Mouse (Mus musculus): Measurements from ENCODE around the gene Desi2. TPM values are rescaled to one million over a fixed set of nuclear protein-coding genes. Genes with fewer than 3 reads are reported as not detected.
"Not testable (repeated sequence)": the region's sequence is repeated elsewhere in the genome, so short reads cannot be mapped to it uniquely, and the experiment has no call there.

Gene Desi2
- 10 to 100 TPM; 15.2 to 18.2 (median 17.6) TPM for total RNA-seq (2022)

DNA sequence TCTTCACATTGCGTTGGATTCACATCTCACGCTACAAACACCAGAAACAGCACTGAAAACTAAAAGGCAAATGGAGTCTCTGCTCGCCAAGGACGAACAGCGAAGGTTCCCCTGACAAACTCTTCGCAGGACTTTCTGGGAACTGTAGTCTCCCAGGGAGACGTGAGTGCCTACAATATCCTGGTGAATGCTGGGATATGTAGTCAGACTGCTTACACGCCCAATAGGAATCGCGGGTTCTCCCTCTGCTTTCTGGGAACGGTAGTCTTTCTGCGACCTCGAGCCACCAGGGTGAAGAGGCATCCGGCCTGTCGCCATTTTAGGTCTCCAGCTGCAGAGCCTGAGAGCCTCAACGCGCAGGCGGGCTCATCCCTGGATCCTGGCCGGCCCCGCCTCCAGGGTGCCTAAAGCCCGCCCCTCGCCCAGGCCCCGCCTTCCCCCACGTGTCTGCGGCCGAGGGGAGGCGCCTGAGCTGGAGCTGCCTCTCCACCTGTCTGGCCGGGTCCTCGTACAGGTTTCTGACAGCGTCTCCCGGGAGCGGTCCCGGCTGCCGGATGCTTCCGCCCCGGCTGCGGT lies at the start of gene Desi2:
TSS of gene Desi2 (plus strand) at position 202 of the 576 bp plus-strand sequence.
- DNase-seq (ENCODE audit: low spot score in 2 of 2), result peak; percentile 98 to 99

DNA sequence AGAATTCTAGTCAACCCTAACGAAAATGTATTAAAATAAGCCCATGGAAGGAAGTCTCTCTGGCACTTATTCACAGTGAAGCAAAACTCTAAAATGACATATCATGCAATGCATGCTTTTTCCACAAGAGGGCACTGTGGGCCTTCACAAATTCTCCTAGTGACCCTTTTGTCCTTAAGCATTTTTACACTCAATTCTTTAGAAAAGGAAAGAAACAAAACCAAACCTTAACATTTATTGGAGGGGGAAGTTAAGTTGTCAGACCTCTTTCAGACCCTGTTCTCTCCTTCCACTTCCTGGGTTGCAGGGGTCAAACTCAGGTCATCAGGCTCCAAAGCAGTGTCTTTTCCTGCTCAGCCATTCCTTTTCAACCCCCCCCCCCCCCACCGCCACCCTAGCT lies 40.7 kb upstream of the Desi2 start:
- peak; percentile 14 to 42 for DNase-seq (ENCODE audit: low spot score in 2 of 2)

DNA sequence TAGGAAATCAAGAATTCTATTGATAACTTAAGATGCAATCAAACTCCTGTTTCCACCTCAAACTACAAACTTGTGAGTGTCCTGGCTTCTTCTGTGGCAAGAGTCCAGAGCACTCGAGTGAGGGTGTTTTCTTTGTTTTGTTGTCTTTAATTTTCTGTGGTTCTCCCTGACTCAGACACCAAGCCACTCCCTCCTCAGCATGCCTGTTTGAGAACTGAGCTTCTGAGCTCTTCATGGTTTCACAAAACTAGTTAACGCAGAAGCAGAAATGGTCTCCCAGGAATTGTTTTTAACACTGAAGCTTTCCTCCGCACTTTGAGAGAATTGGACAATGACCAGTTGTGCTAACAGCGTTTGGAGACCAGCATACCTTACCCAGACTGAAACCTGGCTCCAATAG lies 40.3 kb upstream of the Desi2 start:
- DNase-seq (ENCODE audit: low spot score in 2 of 2), result not testable (repeated sequence)

DNA sequence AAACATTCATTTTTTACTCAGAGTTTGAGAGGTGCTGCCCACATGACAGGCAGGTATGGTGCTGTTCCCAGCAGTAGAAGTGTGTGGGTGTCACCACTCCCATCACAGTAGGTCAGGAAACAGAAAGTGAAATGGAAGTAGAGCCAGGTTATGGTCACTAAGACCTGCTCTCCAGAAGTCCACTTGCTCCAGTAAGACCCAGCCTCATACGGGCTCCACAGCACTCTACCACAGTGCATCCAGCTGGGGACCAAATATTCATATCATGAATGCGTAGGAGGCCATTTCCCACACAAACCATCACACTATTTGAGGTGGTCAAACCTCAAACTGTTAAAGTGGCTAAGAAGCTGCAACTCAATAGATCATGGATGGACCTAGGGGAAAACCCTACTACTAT lies 5.0 kb upstream of the Desi2 start:
- DNase-seq (ENCODE audit: low spot score in 2 of 2), result no peak

DNA sequence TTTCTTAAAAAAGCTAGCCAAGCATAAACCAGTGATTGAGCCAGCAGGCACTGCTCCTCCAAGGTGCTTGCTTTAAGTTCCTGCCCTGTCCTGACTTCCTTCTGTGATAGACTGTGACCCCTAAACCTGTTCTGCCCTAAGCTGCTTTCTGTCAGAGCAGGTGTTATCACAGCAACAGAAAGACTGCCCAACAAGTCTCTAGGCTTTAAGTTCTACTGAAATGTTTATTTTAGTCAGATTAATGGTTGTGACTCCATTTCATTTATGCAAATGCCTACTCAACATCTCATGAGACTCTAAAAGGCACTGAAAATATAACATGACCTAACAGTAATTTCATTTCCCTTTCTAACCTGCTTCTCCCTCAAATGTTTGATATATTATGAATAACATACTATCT lies 1.6 kb upstream of the Desi2 start:
- DNase-seq (ENCODE audit: low spot score in 2 of 2), result no peak

DNA sequence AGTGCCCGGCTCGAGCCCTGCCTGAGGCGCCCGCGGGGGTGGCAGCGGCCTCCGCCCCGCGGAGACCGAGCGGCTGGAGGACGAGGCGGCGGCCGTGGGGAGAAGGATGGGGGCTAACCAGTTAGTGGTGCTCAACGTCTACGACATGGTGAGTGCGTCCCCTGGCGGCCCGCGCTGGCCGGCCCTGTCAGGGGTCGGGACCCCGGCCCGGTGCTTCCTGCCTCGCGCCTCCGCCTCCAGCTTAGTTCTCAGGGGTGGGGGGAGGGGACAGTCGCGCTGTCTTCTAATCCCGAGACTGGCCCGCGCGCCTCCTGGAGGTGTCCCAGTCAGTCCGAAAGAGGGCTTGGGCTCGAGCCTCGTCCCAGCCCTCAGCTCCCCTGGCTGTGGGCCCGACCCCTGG lies 593 bp downstream of the Desi2 start:
- not testable (repeated sequence) for DNase-seq (ENCODE audit: low spot score in 2 of 2)

DNA sequence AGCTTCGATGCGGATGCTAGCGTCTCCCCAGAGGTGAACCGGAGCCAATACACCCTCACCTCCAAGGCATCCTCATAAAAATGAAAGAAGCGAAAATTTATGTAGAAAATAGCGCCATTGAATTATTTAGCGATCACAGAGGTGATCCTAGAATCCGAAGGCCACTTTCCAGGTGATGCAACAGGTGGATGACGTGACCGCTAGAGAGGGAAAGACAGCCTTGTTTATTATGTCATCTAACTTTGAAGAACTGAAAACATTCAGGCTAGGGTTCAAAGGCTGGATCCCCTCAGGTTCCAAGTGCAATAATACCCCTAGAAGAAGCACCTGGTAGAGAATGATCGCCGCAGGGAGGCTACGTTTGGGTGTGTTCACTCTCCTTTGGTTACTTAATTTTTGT lies 1.2 kb downstream of the Desi2 start:
- no peak for DNase-seq (ENCODE audit: low spot score in 2 of 2)

DNA sequence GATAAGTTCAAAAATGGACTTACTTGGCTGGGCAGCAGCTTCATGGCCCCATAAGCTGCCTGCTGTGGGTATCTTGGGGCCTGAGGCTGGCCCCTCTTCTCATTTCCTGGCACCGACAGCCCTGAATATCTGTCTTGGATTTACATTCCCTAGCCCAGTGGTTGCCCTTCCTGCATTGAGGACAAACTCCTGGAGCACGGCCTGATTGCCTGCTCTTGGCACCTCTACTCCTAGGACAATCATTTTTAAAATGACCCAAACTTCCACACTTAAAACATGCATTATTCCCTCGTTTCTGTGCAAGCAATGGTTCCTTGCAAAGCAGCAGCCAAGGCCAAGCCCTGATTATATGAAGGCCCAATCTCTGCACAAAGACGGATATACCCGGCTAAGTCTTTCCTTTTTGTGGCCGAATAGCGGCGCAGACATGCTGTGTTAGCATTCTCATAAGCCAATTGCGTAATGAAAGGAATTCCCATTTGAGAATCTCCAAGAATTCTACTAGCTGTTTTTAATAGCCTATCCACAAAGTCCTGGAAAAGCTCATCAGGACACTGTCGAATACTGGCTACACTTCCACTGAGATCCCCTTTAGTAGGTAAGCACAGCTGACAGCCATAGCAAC lies 18.6 kb downstream of the Desi2 start:
- DNase-seq (ENCODE audit: low spot score in 2 of 2), result no peak

DNA sequence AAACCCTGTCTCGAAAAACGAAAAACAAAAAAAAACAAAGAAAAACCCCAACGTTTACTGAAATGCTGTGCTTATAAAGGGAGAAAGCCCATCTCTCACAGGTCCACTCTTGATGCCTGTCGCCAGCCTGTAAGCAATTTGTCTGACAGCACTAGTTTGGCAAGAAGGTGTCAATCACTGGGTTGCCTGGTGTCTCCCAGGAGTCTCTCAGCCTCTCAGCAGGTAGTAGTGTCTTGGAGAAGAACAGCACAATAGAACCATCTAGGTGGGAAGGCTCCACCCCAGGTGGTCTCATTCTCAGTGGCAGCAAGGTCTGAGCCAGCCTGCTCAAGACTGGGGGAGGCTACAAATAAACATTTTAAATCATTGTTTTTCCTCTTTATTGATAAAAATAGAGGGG lies 20.6 kb downstream of the Desi2 start:
- not testable (repeated sequence) for DNase-seq (ENCODE audit: low spot score in 2 of 2)

DNA sequence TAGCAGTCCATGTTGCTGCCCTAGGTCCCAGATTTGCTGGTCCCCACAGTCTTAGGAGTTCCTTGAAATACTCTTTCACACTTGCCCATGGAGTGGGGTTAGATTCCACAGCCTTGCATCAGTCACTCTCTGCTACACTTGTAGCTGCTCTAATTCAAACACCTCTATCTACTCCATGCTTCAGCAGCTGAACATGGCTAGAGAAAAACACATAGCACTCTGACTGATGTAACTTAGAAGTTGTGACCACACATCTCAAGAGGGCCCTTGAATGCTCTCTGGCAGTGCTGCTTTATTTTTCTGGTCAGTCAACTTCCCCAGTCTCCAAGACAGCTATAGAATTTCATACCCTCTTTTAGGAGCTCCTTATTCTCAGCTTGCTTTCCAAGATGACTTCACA lies 22.7 kb downstream of the Desi2 start:
- no peak for DNase-seq (ENCODE audit: low spot score in 2 of 2)

DNA sequence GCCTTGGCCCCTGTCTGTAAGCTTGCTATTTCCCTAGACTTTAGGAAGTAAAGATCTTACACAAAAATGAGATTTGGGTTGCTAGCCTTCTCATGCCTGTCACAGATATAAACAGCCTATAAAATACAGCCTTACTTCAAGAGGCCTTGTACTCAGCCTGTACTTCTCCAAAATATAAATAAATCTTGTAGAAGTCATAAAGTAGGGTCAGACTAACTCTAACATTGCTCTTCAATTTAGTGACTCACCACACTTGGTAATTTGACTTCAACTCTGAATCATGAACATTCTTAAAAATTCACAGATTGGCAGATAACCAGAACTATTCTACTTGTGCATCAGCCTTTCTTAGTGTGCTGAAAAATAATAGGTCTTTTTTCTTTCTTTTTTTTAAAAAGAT lies 29.9 kb downstream of the Desi2 start:
- DNase-seq (ENCODE audit: low spot score in 2 of 2), result no peak

DNA sequence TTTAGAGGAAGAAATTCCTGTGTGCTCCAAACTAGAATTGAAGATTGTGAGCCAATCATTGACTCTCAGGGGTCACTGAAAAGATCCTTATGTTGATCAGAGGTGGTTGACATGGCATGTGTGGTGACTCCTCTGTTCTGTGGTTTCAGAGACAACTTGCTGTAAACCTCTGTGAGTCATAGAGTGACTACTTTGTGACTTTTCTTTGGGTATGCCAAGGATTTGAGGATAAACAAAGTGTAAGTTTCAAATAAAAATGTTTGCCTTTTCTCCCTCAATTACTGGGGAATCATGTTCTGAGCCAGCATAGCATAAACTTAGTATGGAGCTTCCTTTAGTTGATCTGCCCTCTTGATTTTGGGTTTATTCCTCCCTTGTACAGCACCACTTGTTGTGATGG lies 31.1 kb downstream of the Desi2 start:
- DNase-seq (ENCODE audit: low spot score in 2 of 2), result no peak

DNA sequence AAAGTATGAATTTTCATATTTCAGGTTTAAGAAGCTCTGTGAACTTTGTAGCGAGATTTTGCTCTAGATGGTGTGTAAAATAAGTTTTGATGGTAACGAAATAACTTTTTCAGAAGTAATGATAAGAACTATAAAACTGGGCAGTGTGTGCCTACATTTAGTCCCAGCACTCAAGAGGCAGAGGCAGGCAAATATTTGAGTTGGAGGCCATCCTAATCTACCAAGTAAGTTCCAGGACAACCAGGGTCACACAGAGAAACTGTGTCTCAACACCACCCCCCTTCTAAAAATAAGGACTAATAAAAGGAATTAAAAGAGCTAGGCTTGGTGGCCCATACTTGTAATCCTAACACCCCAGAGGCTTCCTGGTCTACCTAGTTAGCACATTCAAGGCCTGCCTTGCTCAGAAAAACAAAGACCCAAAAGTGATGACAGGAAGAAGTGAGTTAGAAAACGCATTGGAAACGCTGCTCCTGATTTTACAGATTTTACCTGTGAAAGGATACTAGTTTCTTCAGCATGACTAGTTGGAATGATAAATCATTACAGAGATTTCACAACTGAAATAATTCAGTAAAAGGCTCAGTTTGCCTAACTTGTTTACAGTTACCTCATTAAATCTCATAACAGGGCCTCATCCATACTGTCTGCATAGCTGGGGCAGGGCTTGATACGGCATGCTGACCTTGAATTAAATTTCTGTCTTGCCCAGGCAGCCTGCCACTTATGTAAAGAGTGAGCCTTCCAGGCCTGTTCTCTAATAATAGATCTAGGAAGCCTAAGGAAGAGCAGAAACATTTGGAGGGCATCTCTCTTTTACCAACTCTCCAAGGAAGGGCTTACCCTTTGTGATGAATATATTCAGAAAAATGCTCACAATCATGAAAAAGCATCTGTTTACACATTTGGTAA lies 32.2 kb downstream of the Desi2 start:
- no peak for DNase-seq (ENCODE audit: low spot score in 2 of 2)

DNA sequence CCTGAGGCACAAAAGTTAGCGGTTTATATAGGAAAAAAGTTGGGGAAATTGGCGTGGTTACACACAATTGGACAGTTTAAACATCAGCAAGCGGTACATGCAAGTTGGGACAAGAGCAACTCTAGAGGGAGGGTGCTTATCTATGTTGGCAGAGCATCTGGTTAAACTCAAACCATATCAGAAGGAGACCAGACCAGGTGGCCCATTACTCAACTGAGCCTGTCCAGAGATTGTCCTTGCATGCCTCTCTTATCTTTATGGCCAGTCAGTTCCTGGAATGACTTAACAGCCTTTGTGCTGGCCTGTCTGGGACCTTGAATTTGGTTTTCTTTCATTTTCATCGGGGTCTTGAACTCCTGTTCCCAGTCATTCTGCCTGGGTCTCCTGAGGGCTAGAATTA lies 41.7 kb downstream of the Desi2 start:
- DNase-seq (ENCODE audit: low spot score in 2 of 2), result not testable (repeated sequence)

DNA sequence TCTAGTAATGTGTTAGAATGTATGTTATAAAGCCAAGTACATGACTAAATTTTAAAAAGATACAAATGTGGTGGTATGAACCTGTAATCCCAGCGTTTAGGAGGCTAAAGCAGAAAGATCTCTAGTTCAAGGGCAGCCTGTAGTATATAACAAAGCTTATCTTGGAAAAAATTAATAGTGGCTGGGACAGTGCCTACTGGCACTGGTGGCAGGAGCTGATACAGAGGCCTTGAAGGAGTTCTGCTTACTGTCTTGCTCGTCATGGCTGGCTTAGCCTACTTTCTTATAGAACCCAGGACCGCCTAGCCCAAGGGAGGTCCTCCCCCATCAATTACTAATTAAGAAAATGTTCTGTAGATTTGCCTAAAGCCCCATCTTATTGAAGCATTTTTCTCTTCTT lies 46.9 kb downstream of the Desi2 start:
- no peak for DNase-seq (ENCODE audit: low spot score in 2 of 2)

DNA sequence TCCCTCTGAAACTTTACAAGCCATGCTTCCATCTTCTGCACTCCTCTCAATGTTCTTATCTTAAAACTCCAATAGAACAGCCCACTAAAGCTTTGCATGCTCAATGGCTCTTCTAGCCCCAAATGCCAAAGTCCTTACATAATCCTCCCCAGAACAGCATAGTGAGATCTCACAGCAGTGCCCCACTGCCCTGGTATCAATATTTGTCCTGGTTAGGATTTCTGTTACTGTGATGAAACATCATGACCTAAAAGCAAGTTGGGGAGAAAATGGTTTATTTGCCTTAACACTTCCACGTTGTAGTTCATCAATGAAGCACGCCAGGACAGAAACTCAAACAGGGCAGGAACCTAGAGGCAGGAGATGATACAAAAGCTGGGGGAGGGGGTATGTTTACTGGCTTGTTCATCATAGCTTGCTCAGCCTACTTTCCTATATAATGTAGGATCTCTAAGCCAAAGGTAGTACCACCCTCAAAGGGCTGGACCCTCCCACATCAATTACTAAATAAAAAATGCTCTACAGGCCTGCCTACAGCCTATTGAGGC lies 48.8 kb downstream of the Desi2 start:
- no peak for DNase-seq (ENCODE audit: low spot score in 2 of 2)

DNA sequence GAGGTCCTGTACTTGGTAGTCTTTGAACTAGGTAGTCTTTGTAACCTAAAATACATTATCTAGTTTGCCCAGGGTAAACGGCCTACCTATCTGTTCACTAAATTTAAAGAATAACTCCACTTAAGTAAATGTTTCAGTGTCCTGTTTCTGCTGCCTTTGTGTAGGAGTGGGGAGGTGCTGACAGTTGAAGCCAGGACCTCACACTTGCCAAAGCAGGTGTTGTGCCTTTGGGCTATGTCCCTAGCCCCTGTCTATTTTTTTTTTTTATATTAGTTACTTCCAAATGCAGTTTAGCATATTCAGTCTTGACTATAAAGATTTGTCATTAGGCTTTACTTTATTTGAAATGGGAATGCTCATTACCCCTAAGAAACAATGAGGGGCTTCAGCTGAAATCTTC lies 51.5 kb downstream of the Desi2 start:
- DNase-seq (ENCODE audit: low spot score in 2 of 2), result no peak

DNA sequence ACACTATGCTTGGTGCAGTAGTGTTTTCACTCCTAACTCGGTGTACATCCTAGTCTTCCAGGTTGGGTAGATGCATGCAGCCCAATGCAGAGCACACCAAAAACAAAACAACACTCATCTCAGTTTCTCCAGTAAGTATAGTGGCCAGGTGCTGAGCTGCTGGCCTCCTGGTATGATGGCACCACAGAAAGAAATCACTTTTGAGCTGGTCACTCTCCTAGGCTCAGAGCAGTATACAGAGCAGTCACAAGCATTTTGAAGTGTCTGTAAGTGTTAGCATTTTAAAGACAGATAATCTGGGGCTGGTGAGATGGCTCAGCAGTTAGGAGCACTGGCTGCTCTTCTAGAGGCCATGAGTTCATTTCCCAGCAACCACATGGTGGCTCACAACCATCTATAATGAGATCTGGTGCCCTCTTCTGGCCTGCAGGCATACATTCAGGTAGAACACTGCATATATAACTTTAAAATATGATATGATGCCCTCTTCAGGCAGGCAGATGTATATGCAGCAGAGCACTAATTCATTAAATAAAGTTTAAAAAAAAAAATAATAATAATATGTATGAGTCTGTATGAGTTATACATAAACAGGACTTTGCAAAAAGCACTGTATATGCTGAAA lies 54.8 kb downstream of the Desi2 start:
- no peak for DNase-seq (ENCODE audit: low spot score in 2 of 2)

DNA sequence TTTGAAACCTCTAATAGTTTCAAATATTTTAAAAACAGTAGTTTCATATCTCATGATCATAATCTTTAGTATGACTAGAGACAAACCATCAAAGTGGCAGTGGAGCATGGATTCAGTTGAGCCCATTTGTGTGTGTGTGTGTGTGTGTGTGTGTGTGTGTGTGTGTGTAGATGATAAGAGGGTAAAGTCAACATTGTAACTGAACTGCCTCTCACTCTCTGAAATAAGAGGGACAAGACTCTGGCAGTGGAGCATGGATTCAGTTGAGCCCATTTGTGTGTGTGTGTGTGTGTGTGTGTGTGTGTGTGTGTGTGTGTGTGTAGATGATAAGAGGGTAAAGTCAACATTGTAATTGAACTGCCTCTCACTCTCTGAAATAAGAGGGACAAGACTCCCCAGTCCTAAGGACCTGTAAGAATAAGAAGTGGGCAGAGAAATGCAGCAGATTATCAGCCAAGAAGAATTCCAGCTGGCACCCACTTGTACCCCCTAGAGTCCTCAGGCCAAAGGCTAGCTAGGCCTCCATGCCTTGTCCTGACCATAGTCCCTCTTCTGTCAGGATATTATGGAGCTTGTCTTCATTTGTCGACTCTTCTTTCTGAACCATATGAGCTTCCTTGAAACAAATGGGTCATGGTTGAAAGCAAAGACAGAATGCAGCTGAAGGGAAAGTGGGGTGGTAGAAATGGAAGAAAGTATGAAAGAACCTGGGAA lies 61.0 kb downstream of the Desi2 start:
- DNase-seq (ENCODE audit: low spot score in 2 of 2), result no peak

DNA sequence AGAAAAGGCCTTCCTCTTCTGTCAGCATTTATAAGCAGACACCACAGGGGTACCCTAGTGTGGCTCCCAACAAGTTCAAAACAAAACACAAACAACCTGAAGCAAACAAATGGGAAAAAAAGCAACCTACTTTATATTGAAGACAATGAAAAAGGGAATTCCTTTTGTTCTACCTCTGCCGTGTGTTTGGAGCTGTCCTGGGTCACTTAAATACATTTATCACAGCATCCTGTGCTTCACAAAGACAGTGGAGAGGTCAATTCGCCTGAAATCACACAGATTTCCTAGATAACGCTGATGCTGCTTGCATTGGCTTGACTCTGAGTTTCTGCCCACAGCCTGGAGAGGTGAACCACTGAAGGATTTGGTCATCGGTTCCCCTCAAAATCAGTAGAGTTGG lies 67.4 kb downstream of the Desi2 start:
- no peak for DNase-seq (ENCODE audit: low spot score in 2 of 2)

DNA sequence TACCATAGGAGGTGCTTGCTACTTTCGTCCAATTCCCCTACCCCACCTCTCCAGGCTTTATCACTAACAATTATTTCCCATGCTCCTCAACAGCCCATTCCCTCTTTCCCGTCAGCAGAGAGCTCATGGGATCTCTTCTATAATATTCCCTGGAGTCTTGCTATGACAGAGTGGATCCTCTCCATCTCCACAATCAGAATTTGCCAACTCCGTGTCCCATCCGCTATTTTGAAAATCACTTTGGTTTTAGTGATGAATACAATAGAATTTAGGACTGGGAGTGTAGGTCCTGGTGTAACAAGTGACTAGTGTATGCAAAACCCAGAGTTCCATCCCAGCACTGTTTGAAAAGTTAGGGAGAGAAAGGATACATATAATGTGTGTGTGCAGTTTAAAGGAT lies 69.1 kb downstream of the Desi2 start:
- no peak for DNase-seq (ENCODE audit: low spot score in 2 of 2)

All from layer of hippocampus, adult 8-10 months (tissue).